Mouse (Mus musculus) stomach, embryonic 14.5 days (tissue): ENCODE measurements around the gene Arl15. TPM values are rescaled to one million over a fixed set of nuclear protein-coding genes. Genes with fewer than 3 reads are reported as not detected.

Source experiments
- ATAC-seq: fragments of 200-750 bp; cut with Nextera tagmentation; 2 replicates; pipeline ENCODE4 v1.8.0; 2017; ENCODE audit warnings: low read depth, moderate TSS enrichment; ENCODE audit not compliant: insufficient number of reproducible peaks, insufficient read depth, low FRiP score
- H3K27ac ChIP-seq: fragments of 300-500 bp; sonication (generic); 2 replicates; pipeline ENCODE4 v1.5.1; 2014; ENCODE audit warnings: mild to moderate bottlenecking, low read length, moderate library complexity, mixed read lengths
- H3K27me3 ChIP-seq: fragments of 300-500 bp; sonication (generic); 2 replicates; pipeline ENCODE4 v1.6.1; 2014; ENCODE audit warnings: low read length, control low read depth, mixed read lengths; ENCODE audit not compliant: control insufficient read depth, insufficient read depth
- H3K36me3 ChIP-seq: fragments of 300-500 bp; sonication (generic); 2 replicates; pipeline ENCODE4 v1.6.1; 2014; ENCODE audit warnings: mild to moderate bottlenecking, control low read depth, low read length, moderate library complexity, mixed read lengths; ENCODE audit not compliant: control insufficient read depth, insufficient read depth
- H3K4me1 ChIP-seq: fragments of 300-500 bp; sonication (generic); 2 replicates; pipeline ENCODE4 v1.6.1; 2014; ENCODE audit warnings: low read length, control low read depth, mixed read lengths; ENCODE audit not compliant: control insufficient read depth, insufficient read depth
- H3K4me2 ChIP-seq: fragments of 300-500 bp; sonication (generic); replicated peaks from 2 replicates; pipeline ENCODE4 v1.6.1; 2014; ENCODE audit warnings: low read depth, low read length, control low read depth
- H3K4me3 ChIP-seq: fragments of 300-500 bp; sonication (generic); 2 replicates; pipeline ENCODE4 v1.5.1; 2014; ENCODE audit warnings: low read depth, low read length, control low read depth
- H3K9ac ChIP-seq: fragments of 300-500 bp; sonication (generic); replicated peaks from 2 replicates; pipeline ENCODE4 v1.6.1; 2014; ENCODE audit warnings: low read depth, mild to moderate bottlenecking, control low read depth, low read length, moderate library complexity, mixed read lengths
- H3K9me3 ChIP-seq: fragments of 300-500 bp; sonication (generic); 2 replicates; pipeline ENCODE4 v1.6.1; 2016; ENCODE audit warnings: low read depth, low read length, control low read depth; ENCODE audit not compliant: control insufficient read depth
- WGBS: fragments of 180-500 bp; shearing (Covaris S2); extraction: QIAGEN DNeasy Blood & Tissue Kit; methylation state at CpG from one replicate; pipeline ENCODE4 v1.1.7; 2014; 5-methylcytosine and 5-hydroxymethylcytosine counted together
- polyA plus RNA-seq: library from polyadenylated mRNA; unstranded; fragments of >200 nt; fragmentation: Nextera tagmentation; extraction: Ambion mirVana; gene quantifications from 2 replicates; pipeline ENCODE4 v1.2.1, GENCODE M21; 2014

Arl15 gene
- polyA plus RNA-seq, 1 experiment from 2014 or later: 12.0 TPM

DNA sequence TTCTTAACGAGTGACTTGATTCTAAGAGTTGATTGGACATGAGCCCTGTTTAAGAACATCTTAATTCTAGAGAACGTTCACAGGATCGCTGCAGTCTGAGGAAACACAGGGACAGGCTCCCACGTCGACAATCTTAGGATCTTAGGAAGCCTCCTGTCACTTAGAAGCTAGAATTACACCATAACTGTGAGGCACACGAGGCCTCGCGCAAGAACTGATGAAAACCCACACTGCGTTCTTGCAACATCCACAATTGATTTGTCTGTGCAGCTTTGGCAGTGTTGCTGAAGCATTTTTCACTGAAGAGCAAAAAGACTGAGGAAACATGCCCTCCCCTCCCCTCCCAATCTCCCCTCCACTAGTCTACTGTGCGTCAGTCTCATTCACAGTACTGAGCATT lies 196.4 kb downstream of the Arl15 start:
- 80% methylated on average over 10 of the region's 10 CpGs for WGBS

DNA sequence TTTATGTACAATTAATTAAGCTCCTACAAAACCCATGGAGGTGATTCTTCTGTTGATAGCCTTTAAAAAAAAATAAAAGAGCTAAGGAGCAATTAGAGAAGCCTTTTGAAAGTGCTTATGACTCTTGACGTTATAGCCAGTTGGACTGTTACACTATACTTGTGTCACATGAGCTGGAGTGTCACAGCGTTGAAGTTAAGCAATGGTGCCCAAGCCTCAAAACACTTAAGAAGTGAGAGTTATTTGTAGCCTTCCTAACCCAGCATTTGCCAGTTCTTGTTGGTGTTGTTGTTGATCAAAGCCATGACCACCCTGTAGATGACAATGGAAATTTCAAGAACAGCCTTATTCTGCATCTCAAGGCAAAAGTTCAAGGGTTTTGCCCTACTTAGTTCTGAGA lies 198.8 kb downstream of the Arl15 start:
- H3K9ac ChIP-seq: no peak overlapping the region
- H3K4me1 ChIP-seq: 0 out of 2 replicates have a peak, but pooled peaks cover 3% of the 10 kb centered on the region
- no peaks in the 10 kb centered on the region for H3K36me3 ChIP-seq
- no peak overlapping the region for H3K4me2 ChIP-seq
- WGBS: 86% methylated on average over 2 of the region's 2 CpGs
- H3K9me3 ChIP-seq: no peaks in the 10 kb centered on the region
- no peak overlapping the region for H3K4me3 ChIP-seq
- no peaks in the 10 kb centered on the region for H3K27me3 ChIP-seq
- no peak for ATAC-seq
- no peak overlapping the region for H3K27ac ChIP-seq

More for the DNA sequence above, 196.4 kb downstream of the Arl15 start:
- Histone ChIP-seq H3K4me3 (no peak overlapping the region), H3K9ac (no peak overlapping the region), H3K27me3 (no peaks in the 10 kb centered on the region), H3K4me2 (no peak overlapping the region), H3K27ac (no peak overlapping the region), H3K9me3 (no peaks in the 10 kb centered on the region), H3K4me1 (0 out of 2 replicates have a peak, but pooled peaks cover 3% of the 10 kb centered on the region), H3K36me3 (no peaks in the 10 kb centered on the region)
- no peak for ATAC-seq

DNA sequence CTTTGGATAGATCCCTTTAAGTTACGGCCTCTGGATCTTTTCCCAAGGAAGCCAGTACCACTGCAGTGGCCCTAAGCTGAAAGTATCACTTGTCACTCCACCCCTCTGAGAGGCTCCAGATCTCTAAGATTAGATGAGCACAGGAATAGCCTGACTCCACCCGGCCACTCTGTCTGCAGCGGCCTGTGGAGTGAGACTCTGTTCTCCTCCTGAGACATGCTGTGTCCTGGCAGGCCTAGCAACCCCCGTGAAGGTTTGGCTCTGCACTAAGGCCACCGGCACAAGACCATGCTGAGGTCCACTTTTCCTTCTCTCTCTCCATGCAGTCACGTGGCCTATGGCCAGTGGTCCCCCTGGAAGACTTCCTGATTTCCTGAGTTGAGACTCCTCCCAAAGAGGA lies 200.3 kb downstream of the Arl15 start:
- Histone ChIP-seq H3K4me1 (0 out of 2 replicates have a peak, but pooled peaks cover 3% of the 10 kb centered on the region), H3K27ac (no peak overlapping the region), H3K9ac (no peak overlapping the region), H3K9me3 (no peaks in the 10 kb centered on the region), H3K36me3 (no peaks in the 10 kb centered on the region), H3K27me3 (no peaks in the 10 kb centered on the region), H3K4me2 (no peak overlapping the region), H3K4me3 (no peak overlapping the region)
- no peak for ATAC-seq
- WGBS: 83% methylated on average over 6 of the region's 6 CpGs

GRCm38 (mm10) chr13:113995490-113996236 lies 201.4 kb downstream of the Arl15 start:
- H3K4me1 ChIP-seq: 0 out of 2 replicates have a peak, but pooled peaks cover 3% of the 10 kb centered on the region
- no peak for ATAC-seq

DNA sequence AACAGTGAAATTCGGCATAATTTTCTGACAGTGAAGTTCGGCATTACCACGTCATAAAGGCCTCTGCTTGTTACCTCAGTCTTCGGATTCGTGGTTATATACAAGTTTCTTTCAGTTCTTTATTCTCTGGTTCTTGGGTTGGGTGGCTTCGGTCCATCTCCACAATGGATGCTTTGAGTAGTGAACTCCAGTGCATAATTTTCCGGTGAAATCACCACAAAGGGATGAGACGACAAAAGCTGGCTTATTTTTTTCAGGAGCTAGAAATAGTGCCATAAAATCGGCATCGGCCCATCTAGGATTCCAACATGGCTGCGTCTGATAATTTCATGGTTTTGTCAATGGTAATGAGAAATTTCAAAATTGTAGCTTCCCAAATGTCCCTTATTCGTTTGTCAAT lies 204.5 kb downstream of the Arl15 start:
- no peak overlapping the region for H3K27ac ChIP-seq
- WGBS: 90% methylated on average over 12 of the region's 12 CpGs
- no peak overlapping the region for H3K4me2 ChIP-seq
- H3K36me3 ChIP-seq: no peaks in the 10 kb centered on the region
- H3K4me1 ChIP-seq: peaks cover 8% of the 10 kb centered on the region
- H3K27me3 ChIP-seq: no peaks in the 10 kb centered on the region
- no peak overlapping the region for H3K4me3 ChIP-seq
- ATAC-seq: no peak
- H3K9me3 ChIP-seq: no peaks in the 10 kb centered on the region
- H3K9ac ChIP-seq: no peak overlapping the region

More at GRCm38 (mm10) chr13:113995490-113996236, 201.4 kb downstream of the Arl15 start:
- Histone ChIP-seq H3K4me2 (no peak overlapping the region), H3K4me3 (no peak overlapping the region), H3K27ac (no peak overlapping the region), H3K9me3 (no peaks in the 10 kb centered on the region), H3K9ac (no peak overlapping the region), H3K27me3 (no peaks in the 10 kb centered on the region), H3K36me3 (no peaks in the 10 kb centered on the region)
- WGBS: 52% methylated on average over 9 of the region's 9 CpGs

DNA sequence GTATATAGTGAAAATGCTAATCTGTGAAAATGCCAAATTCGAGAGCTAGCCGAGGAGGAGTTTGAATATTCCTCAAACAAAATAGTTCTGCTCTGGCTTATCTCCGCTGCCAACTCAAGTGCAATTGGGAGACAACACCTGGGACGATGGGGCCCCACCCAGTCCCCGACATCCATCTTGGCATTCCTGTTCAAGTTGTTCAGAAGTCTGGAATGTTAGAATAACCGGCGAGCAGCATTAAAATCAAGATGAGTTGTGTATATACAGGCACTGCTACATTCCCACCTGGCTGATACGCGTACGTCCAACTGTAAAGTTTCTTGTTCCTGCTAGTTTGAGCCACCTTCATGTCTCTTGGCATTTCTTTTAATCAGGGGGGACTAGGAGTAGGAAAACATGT lies 209.2 kb downstream of the Arl15 start:
- ATAC-seq: no peak
- 0 out of 2 replicates have a peak overlapping the region, but pooled peaks have one; percentile 30 for H3K27ac ChIP-seq
- peaks cover 6% of the 10 kb centered on the region for H3K4me1 ChIP-seq
- 59% methylated on average over 10 of the region's 10 CpGs for WGBS
- no peaks in the 10 kb centered on the region for H3K27me3 ChIP-seq
- no peaks in the 10 kb centered on the region for H3K9me3 ChIP-seq
- H3K4me2 ChIP-seq: no peak overlapping the region
- H3K9ac ChIP-seq: no peak overlapping the region
- H3K4me3 ChIP-seq: no peak overlapping the region
- no peaks in the 10 kb centered on the region for H3K36me3 ChIP-seq

DNA sequence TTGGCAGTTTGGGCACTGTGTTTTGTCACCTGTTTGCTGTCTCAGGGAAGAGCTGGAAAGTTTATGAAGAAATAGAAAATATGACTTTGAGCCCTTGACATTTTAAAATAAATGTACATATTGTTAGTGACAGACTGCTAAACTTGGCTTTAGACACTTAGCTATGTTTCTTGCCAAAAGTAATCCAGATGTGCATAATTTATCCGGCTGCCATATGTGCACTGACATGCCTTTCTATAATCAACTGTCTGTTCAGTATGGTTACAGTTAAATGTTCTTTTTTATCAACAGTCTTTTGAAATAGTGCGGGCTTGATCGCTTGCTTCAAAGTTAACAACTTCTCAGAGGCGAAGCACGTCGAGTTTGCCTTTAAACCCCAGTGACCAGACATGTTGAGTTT lies 209.9 kb downstream of the Arl15 start:
- no peak for ATAC-seq
- 39% methylated on average over 6 of the region's 6 CpGs for WGBS
- Histone ChIP-seq H3K4me3 (no peak overlapping the region), H3K27me3 (no peaks in the 10 kb centered on the region), H3K4me1 (peaks cover 6% of the 10 kb centered on the region), H3K36me3 (no peaks in the 10 kb centered on the region), H3K27ac (peak overlapping the region; percentile 22; the same call in 1 of the 2 replicates), H3K4me2 (no peak overlapping the region), H3K9me3 (no peaks in the 10 kb centered on the region), H3K9ac (no peak overlapping the region)

GRCm38 (mm10) chr13:114009786-114010185 lies 215.5 kb downstream of the Arl15 start:
- 81% methylated on average over 9 of the region's 9 CpGs for WGBS
- H3K9ac ChIP-seq: no peak overlapping the region
- no peaks in the 10 kb centered on the region for H3K27me3 ChIP-seq
- no peak overlapping the region for H3K4me3 ChIP-seq
- 0 out of 2 replicates have a peak, but pooled peaks cover 2% of the 10 kb centered on the region for H3K4me1 ChIP-seq
- ATAC-seq: no peak
- H3K27ac ChIP-seq: no peak overlapping the region
- no peak overlapping the region for H3K4me2 ChIP-seq
- H3K9me3 ChIP-seq: no peaks in the 10 kb centered on the region
- no peaks in the 10 kb centered on the region for H3K36me3 ChIP-seq
